Mouse (Mus musculus) liver, postnatal 0 days (tissue): ENCODE results near the gene Slc22a14.

ENCODE experiments used
- CTCF ChIP-seq: sonication (generic); IDR thresholded peaks from 2 replicates; pipeline ENCODE4 v1.5.1; 2016; ENCODE audit warnings: antibody characterized with exemption, low read depth
- EP300 ChIP-seq: IDR thresholded peaks from 2 replicates; pipeline ENCODE4 v1.6.1; 2016; ENCODE audit warnings: antibody characterized with exemption, low read depth, mild to moderate bottlenecking

DNA sequence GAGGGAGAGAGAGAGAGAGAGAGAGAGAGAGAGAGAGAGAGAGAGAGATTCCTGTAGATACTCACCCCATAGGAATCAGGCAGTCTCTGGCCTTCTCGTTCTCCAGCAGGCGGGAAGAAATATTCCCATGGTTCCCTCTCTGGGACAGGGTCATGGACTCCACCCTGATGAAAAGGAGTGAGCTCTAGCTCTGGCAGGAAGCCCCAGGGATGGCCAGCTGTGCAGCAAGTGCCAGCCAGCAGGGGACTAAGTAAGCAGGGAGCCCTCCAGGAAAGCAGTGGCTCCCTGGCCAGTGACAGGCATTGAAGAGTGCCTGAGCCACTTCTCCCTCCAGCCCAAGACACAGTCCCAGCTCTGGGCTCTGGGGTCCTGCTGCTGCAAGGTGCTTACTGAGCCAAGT, 213.6 kb downstream of the Slc22a14 start:
- TF ChIP-seq CTCF (no peak), EP300 (no peak)
